Mouse (Mus musculus): ENCODE results near the gene 1700092M07Rik. TPM values are rescaled to one million over a fixed set of nuclear protein-coding genes. Genes with fewer than 3 reads are reported as not detected.

The 1700092M07Rik gene
- under 1 TPM in 1 of 2 experiments, not detected in 1; 0.95 TPM for total RNA-seq (2021)
- long read RNA-seq, experiment 1 = 0 reads
- long read RNA-seq, experiment 2 = 0 reads

DNA sequence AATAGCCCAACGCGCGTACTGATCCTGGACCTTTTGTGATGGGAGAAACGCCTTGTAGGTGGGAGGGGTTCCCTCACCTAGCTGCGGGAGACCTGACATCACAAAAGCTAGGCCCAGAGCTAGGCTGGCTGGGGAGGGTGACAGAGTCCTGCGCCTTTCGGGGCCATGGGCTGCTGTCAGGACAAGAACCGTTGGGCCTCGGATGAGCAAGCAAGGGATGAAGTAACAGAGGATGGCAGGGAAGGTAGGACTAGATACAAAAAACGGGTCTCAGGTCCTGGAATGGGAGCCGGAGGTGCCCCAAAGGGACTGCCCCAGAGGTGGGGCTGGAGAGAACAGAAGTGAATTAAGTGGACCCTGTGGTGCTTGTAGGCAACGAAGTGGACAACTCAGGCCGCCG lies at the start of gene 1700092M07Rik:
TSS of gene 1700092M07Rik (plus strand) at position 116 of the 400 bp plus-strand sequence.
- no peak for DNase-seq
- intact Hi-C loops (cut with DNase I) = loop anchor here (5.0 kb wide), 1 partner anchor 62 kb away; the partner anchor contains the start of gene Zbtb3

DNA sequence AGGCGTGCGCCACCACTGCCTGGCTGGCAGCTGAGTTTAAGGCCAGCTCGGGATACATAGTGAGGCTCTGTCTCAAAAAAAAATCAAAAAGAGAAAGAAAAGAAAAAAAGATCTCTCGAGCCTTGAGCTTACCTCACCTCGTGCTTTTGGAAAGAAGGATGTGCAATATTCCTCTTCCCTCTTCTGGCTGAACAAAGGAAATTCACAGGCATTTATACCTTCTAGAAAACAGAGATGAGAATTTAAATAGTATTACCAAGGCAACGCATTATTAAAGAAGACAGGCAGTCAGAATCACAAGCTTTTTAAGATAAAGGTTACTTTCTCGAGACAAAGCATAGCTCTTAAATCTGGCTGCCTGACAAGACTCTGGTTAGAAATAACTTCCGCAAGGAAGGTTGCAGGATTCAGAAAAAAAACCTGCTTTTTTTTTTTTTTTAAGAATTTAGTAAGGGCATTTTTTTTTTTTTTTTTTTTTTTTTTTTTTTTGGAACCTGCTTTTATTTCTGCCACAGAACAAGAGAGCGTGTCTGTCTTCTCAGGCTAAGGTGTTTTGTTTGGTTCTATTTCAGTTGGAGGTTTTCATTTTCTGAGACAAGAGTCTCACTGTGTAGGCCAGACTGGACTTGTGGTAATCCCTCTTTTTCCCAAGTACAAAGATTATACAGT lies 48.5 kb upstream of the 1700092M07Rik start:
- no peak for DNase-seq

DNA sequence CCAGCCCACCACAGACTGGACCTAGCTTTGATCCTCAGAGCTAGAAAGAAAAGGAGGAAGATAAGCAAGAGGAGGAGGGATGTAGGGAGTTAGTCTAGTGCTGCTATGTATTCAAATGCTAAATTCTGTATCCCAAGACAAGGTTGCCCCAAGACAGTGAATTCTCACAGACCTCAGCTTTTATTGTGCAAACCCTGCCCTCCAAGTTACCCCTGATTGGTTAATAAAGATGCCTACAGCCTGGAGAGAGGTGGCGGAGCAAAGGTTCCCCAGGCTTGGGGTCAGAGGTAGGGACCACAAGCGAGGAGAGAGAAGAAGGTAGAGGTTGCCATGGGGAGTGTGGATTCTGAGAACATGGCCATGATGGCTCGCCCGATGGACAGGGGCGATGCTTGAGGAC lies 47.8 kb upstream of the 1700092M07Rik start:
- no peak for DNase-seq
- intact Hi-C loops (cut with DNase I) = no loop called here

More for the DNA sequence above, 48.5 kb upstream of the 1700092M07Rik start:
- intact Hi-C loops (cut with DNase I) = no loop called here

DNA sequence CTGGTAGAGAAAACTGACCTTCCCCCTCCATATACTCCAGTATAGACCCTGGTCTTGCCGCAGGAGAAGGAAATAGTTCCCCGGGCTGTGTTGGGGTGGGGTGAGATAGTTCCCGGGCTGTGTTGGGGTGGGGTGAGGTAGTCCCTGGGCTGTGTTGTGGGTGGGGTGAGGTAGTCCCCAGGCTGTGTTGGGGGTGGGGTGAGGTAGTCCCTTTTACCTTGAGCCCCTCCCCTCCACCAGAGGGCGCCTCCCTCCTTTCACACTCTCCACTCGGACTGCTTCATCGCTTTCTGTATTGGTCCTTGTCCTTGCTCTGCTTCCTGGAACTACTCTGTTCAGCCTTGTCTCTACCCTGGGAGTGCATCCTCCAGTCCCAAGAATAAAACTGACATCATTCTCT lies 45.2 kb upstream of the 1700092M07Rik start:
- intact Hi-C loops (cut with DNase I) = no loop called here
- peak; percentile 39 to 40 for DNase-seq

DNA sequence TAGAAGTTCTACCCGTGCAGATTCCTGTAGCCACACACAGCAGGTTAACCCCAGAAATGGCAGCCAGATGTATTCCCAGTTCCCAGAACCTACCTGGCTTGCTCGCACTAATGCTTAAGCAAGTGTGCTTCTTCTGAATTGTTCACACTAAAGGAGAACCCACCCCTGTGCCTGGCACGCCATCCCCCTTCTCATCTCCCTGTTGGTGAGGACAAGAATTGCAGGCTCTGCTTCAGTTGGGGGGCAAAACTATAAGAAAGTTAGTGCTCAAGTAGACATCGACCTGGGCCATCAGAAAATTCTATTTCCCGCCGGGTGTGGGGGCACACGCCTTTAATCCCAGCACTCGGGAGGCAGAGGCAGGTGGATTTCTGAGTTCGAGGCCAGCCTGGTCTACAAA lies 40.9 kb upstream of the 1700092M07Rik start:
- DNase-seq = no peak
- intact Hi-C loops (cut with DNase I) = no loop called here

DNA sequence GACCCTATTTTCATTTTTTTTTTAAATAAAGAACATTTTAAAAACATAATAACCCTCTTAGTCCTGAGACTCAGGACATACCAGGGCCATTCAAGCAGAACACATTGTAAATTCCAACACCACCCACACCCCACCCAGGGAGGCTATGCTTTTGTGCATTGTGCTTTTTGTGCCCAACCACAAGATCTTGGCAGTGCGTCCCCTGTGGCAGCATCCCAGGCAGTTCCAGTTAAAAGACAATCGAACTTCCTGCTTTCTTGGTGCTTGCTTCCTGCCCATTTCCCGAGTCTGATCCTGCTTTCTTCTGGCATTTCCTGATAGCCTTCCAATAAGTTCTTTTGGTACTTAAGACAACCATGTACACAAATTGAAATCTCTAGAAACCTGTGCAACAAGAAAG lies 38.1 kb upstream of the 1700092M07Rik start:
- DNase-seq = peak; percentile 28 to 31
- intact Hi-C loops (cut with DNase I) = no loop called here

DNA sequence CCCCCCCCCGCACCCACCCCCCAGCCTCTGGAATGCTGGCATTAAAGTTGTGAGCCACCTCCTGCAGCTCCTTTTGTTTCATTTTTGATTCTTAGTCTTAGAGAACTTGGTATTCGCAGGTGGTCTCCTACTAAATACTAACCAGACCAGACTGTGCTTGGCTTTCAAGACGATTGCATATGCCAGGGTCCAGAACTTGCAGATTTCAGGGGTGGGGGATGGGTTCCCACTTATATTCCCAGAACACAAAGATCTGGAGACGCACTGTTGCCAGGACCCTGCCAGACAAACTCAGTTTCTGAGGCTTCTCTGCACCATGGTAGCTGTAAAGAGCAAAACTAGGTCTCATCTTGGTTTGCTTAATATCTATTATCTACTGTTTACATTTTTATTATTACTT lies 36.9 kb upstream of the 1700092M07Rik start:
- DNase-seq = no peak
- intact Hi-C loops (cut with DNase I) = no loop called here

DNA sequence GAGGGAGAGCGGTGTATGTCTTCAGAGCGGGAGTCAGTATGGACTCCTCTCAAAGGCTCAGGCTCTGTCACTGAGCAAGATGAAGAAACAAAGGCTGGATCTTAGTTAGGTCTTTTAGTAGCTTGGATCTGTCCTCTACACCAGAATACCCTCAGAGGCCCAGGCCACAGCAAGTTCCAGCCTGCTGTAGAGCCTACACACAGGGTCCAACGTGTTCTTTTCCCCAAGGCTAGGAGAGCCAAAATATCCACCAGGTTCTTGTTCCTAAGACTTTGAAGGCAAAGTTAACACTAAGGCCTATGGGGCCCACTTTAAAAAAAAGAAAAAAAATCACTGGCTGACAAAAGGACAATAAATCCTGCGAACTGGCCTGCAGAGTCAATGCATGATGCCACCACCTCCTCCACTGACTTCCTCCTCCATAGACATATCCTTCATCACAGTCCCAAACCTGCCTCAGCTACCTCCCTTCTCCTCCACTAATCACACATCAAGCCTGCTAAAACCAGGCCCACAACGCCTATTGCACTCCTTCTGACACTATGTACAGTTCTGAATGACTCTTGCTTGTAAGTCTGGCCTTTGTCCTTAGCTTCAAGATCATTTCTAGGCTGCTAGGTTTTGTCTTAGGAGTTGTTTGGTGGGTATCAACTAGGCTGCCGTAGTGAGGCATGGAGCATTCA lies 35.4 kb upstream of the 1700092M07Rik start:
- DNase-seq = no peak
- intact Hi-C loops (cut with DNase I) = no loop called here

DNA sequence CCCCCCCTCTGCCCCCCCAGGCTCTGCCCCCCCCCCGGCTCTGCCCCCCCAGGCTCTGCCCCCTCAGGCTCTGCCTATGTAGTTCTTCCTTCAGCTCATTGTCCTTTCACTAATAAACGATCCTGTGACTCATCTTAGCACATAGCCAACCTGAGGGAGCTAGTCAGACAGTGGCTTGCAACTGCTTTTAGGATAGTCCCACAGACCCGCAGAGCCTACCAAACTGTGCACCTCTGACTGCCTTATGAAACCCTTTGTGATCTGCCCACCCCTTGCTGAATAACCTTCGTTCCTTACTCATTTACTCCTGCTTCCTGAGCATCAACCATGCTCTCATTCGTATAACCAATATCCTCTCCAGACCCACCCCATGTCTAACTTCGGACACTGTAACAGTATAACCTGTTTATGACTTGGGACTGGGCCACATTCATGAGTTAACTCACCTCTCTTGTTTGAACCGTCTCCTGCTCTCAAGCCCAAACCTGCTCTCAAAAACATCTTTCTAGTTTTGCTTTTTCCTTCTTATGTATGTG lies 34.3 kb upstream of the 1700092M07Rik start:
- no peak for DNase-seq
- intact Hi-C loops (cut with DNase I) = no loop called here

DNA sequence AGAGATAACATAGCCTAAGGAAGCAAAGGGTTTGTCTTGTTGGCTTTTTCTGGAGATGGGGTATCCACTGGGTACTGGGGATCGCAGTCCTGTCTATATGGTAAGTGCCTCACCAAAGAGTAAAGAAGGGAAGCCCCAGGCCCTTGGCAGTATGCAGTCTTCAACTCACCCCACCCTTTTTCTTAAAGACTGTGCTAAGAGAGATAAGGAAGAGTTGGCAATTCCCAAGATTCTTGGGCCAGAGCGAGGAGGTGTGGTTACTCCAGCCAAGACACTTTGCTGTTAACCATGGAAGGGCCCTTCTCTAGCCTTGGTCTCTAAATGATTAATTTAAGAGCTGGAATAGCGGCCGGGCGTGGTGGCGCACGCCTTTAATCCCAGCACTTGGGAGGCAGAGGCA lies 33.6 kb upstream of the 1700092M07Rik start:
- DNase-seq = no peak
- intact Hi-C loops (cut with DNase I) = no loop called here

DNA sequence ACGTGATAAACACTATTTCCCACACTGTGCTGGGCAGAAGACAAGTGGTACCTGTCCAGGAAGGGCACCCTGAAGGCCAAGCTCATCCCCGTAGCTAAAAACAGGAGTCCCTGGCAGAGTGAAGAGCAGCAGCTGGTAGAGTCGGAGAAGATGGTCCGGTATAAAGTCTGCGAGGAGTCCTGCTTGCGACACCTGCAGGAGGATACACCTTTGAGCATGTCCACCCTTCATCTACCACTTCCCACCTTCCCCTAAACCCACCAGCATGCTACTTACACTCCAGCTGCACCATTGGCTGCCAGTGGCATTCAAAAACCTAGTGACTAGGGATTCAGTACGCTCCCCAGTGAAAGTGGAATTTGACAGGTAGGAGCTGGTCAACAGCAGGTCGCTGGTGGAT lies 31.6 kb upstream of the 1700092M07Rik start:
- intact Hi-C loops (cut with DNase I) = no loop called here
- DNase-seq = no peak

DNA sequence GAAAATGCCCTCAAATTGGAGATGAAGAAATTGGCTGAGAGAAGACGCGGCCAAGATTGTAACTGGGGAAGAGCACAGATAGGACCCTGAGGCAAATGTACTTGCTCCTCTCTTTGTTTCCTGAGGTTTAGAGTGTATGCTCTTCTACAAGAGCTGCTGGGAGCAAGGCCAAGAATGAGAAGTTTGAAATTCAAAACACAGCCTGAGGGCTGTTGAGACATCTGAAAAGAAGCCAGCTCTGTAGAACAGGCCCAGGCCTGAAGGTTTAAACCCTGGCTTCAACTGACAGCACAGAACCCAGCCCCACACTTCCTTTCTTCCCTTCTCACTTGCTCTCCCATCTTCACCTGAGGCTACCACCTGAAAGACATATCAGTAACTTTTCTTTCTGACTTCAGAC lies 30.5 kb upstream of the 1700092M07Rik start:
- DNase-seq = peak in 1 of 2 experiments; percentile 25
- intact Hi-C loops (cut with DNase I) = no loop called here

DNA sequence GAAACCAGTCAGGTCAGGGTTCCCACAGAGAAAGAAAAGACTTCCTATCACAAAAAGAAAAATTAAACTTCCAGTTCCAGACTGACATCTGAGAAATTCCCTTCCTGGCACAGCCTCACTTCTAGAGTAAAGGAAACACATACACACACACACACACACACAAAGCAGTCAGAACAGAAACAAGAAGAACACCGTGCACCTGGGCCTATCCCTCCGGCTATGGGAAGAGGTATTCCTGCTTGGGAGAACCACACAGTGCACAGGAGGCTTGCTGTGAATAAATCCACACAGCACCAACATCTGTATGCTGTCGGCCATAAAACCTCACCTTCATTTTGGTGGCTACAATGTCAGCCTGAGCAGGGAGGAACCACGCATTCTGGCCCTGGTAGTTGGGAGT lies 29.0 kb upstream of the 1700092M07Rik start:
- no peak for DNase-seq
- intact Hi-C loops (cut with DNase I) = no loop called here

DNA sequence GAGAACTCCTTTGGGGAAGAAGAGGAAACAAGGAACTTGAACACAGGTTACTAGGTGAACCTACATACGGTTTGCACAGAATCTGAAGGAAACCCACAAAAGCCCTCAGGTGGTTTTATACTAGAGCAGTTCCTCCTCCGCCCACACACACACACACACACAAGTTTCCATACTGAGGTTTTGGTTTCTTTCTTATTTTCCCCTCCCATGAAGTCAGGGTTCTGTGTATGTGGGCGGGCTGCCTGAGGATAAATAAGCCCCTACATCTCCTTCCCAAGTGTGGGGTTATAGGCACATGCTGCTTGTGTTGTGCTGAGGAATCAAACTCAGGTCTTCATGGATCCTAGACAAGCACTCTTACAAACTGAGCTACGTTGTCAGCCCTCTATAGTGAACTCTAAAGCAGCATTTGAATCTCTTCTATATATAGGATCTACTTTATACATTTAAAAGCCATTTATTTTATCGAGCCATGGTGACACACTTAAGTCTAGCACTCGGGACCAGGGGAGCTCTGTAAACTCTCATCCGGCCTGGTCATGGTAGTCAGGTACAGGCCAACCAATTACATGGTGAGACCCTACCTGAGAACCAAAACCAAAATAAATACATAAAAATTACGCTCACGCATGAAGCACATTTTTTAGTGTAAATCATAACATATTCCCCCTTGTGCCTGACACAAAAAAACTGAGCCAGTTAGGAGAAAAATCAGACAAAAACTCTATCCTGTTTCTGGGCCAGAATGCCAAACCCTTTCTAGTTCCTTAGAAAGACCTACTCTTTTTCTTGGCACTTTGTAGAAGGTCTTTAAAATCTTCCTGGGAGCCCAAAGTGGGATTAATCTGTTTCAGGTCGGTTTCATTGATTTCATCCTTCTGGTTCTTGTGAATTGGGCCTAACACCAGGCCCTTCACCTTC lies 28.3 kb upstream of the 1700092M07Rik start:
- no peak for DNase-seq
- intact Hi-C loops (cut with DNase I) = no loop called here

DNA sequence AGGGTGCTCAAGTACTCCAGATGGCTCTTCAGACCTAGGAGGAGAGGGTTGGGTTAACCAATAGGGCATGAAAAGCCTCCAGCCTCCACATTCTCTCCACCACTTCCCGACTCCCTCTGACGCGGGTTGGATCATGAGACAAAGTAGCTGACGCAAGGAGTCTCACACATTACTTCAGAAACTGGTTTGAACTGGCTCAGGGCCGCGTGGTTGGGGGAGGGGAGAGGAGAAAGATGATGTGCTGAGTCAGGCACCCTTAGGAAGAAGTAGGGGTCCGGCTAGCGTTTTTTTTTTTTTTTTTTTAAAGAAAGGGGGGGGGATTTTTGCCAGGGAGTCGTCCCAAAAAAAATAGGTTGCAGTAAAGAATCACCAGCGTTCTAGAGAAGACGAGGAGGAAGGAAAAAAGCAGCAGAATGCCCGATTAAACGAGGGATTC lies 27.6 kb upstream of the 1700092M07Rik start:
- peak; percentile 64 to 73 for DNase-seq
- intact Hi-C loops (cut with DNase I) = no loop called here

DNA sequence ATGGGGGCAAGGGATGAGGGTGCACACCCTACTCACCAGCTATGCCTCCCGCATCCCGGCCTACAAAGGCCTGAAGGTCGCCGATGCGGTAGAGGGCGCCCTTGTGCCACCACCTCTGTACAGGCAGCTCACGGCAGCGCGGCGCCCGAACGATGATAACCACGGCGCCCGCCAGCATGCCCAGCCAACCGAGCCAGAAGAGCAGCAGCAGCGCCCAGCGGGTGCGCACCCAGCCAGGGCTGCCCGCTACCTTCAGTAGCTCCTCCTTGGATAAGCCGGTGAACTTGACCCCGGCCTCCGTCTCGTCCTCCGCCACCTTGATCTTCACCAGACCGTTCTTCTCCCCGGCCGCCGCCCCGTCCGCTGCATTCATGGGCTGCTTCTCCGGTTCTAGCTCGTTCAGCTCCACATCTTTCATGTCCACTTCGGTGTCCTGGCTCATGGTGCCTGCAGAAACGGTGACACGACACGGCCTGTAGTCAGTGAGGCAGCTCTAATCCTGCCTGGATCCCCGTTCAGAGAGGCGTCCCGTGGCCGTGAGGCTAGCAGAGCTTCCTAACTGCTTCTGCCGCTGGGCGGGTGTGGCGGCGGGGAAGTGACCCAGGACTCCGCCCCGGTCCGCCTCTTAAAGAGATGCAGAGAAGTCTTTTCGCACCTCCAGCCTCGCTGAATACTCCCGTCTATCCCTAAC lies 27.1 kb upstream of the 1700092M07Rik start:
- intact Hi-C loops (cut with DNase I) = no loop called here
- peak; percentile 94 for DNase-seq

DNA sequence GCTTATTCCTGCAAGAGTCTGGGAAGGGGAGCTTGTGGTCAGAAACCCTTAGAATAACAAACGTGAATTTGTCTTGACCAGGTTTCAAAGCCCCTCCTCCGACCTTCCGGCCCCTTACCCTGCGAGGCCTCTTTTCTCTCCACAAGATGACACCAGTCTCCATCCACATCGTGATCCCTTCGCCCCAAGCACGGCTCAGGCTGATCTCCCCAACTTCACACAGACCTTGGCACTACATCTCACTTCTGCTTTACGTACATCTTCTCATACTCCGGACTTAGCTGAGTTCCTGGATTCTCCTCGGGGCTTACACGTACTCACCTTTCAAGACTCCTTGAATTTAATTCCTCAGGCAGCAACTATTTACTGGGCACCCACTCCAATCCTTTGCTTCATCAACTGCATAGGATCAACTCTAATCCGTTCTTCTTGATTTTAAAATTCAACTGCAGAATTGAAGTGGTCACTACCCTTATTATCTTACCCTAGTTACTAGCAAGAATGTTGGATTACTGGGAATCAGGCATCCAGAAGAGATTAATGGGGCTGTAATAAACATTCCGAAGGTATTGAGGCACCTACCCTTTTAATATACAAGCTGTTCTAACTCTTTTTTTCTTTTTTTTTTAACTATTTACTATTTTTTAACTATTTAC lies 26.4 kb upstream of the 1700092M07Rik start:
- intact Hi-C loops (cut with DNase I) = no loop called here
- no peak for DNase-seq

DNA sequence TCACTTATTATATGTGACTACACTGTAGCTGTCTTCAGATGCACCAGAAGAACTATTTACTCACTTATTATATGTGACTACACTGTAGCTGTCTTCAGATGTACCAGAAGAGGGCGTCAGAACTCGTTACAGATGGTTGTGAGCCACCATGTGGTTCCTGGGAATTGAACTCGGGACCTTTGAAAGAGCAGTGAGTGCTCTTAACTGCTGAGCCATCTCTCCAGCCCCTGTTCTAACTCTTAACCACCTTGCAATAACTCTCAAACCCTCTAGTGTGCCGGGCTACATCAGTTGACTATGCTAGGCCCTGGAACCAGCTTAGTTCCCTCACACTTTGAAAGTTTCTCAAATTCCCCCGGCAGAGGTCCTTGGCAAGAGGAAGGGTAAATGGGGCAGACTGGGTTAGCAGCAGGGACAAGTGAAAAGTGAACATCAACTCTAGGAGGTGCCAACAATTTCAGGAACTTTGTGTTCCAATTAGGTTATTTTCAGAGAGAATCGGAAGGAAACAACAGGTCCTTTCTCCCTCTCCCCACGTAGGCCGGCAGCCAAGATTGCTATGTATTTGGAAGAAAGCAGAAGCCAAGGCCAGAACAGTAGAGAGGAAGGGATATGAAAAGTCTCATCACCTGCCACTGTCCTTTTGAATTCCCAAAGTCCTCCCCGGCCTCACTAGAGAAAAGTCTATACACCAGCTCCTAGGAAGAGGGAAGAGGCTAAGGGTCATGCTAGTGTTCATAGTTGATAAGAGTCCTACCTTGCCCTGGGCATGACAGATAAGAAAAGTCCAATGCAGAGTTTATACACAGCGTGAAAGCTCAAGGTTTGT lies 25.7 kb upstream of the 1700092M07Rik start:
- DNase-seq = peak in 1 of 2 experiments; percentile 46
- intact Hi-C loops (cut with DNase I) = loop anchor here (5.0 kb wide), 1 partner anchor 102 kb away; the partner anchor contains the start of gene Ttc9c
